Mouse (Mus musculus) forebrain, embryonic 14.5 days (tissue): ENCODE measurements around the gene Cfap52. TPM values are rescaled to one million over a fixed set of nuclear protein-coding genes. Genes with fewer than 3 reads are reported as not detected.

Source experiments
- ATAC-seq: fragments of 200-750 bp; cut with Nextera tagmentation; 2 replicates; pipeline ENCODE4 v1.8.0; 2017; ENCODE audit warnings: mild to moderate bottlenecking, moderate library complexity
- DNase-seq: peaks from one replicate; pipeline ENCODE4 v3.0.0-alpha.2; 2015; ENCODE audit warnings: low spot score
- H3K27ac ChIP-seq: fragments of 300-500 bp; sonication (generic); 2 replicates; pipeline ENCODE4 v1.5.1; 2014; ENCODE audit warnings: low read depth, mild to moderate bottlenecking, control low read depth, low read length, moderate library complexity
- H3K27me3 ChIP-seq: fragments of 300-500 bp; sonication (generic); replicated peaks from 2 replicates; pipeline ENCODE4 v1.6.1; 2014; ENCODE audit warnings: low read length, control low read depth, mixed read lengths; ENCODE audit not compliant: control insufficient read depth, insufficient read depth
- H3K36me3 ChIP-seq: fragments of 300-500 bp; sonication (generic); 2 replicates; pipeline ENCODE4 v1.6.1; 2014; ENCODE audit warnings: low read length, control low read depth; ENCODE audit not compliant: control insufficient read depth, insufficient read depth
- H3K4me1 ChIP-seq: fragments of 300-500 bp; sonication (generic); 2 replicates; pipeline ENCODE4 v1.6.1; 2014; ENCODE audit warnings: antibody characterized with exemption, low read length, control low read depth; ENCODE audit not compliant: control insufficient read depth, insufficient read depth
- H3K4me2 ChIP-seq: fragments of 300-500 bp; sonication (generic); 2 replicates; pipeline ENCODE4 v1.6.1; 2014; ENCODE audit warnings: mild to moderate bottlenecking, control low read depth, low read length
- H3K4me3 ChIP-seq: fragments of 300-500 bp; sonication (generic); 2 replicates; pipeline ENCODE4 v1.5.1; 2014; ENCODE audit warnings: low read depth, low read length, control low read depth
- H3K9ac ChIP-seq: fragments of 300-500 bp; sonication (generic); 2 replicates; pipeline ENCODE4 v1.6.1; 2014; ENCODE audit warnings: mild to moderate bottlenecking, low read length, control low read depth, moderate library complexity
- H3K9me3 ChIP-seq: fragments of 300-500 bp; sonication (generic); replicated peaks from 2 replicates; pipeline ENCODE4 v1.6.1; 2016; ENCODE audit warnings: low read length, control low read depth, mixed read lengths; ENCODE audit not compliant: control insufficient read depth
- WGBS: fragments of 180-500 bp; shearing (Covaris S2); extraction: QIAGEN DNeasy Blood & Tissue Kit; methylation state at CpG from one replicate; pipeline ENCODE4 v1.1.7; 2014; 5-methylcytosine and 5-hydroxymethylcytosine counted together
- polyA plus RNA-seq: library from polyadenylated mRNA; unstranded; fragments of >200 nt; fragmentation: Nextera tagmentation; extraction: Ambion mirVana; gene quantifications from 2 replicates; pipeline ENCODE4 v1.2.1, GENCODE M21; 2014

Cfap52 gene
- polyA plus RNA-seq, 1 experiment from 2014 or later, result 2.3 TPM

DNA sequence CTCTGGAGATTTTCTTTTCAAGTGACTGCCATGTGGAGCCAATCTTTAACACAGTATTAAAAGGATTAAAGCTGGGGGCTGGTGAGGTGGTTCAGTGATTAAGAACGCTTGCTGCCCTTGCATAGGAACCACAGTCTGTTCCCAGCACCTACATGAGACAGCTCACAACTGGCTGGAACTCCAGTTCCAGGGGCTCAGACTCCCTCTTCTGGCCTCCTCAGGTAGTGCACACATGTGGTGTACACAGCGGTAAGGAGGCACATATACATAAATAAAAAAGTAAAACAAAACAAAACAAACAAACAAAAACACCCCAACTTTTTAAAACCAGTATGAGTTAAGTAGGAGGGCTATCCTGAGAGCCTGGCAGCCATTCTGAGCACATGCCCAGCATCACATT, 79.5 kb downstream of the Cfap52 start:
- H3K27me3 ChIP-seq, result no peaks in the 10 kb centered on the region
- WGBS, result 72% methylated on average over 2 of the region's 2 CpGs
- H3K4me3 ChIP-seq, result no peak overlapping the region
- no peaks in the 10 kb centered on the region for H3K4me1 ChIP-seq
- no peaks in the 10 kb centered on the region for H3K36me3 ChIP-seq
- H3K27ac ChIP-seq, result no peak overlapping the region
- no peaks in the 10 kb centered on the region for H3K9me3 ChIP-seq
- H3K4me2 ChIP-seq, result no peak overlapping the region
- no peak for DNase-seq
- H3K9ac ChIP-seq, result no peak overlapping the region
- ATAC-seq, result no peak

Other genes starting within 250 kb of the Cfap52 start
- 0.04 and 0.05 TPM in 2 replicates for gene Glp2r, start 194.5 kb downstream of the Cfap52 start, polyA plus RNA-seq
- not detected in 2 replicates for gene Gsg1l2, start 191.0 kb downstream of the Cfap52 start, polyA plus RNA-seq
- gene Dhrs7c, start 167.5 kb downstream of the Cfap52 start, polyA plus RNA-seq, result not detected in 2 replicates
- 0.61 and 1.1 TPM in 2 replicates for gene Usp43, start 43.5 kb downstream of the Cfap52 start, polyA plus RNA-seq
- gene Stx8, start 542 bp upstream of the Cfap52 start, polyA plus RNA-seq, result 73.6 and 74.1 TPM in 2 replicates